Mouse (Mus musculus): ENCODE results near the gene Cpn1. TPM values are rescaled to one million over a fixed set of nuclear protein-coding genes. Genes with fewer than 3 reads are reported as not detected.

Cpn1 gene
- polyA plus RNA-seq, 1 experiment from 2014 or later, result 53.5 TPM

- Histone ChIP-seq H3K27ac (no peak overlapping the region), H3K9me3 (replicated peaks) (no peaks in the 10 kb centered on the region), H3K4me2 (no peak overlapping the region), H3K4me1 (no peaks in the 10 kb centered on the region), H3K4me3 (replicated peaks) (no peak overlapping the region), H3K9ac (no peak overlapping the region), H3K36me3 (no peaks in the 10 kb centered on the region), H3K27me3 (no peaks in the 10 kb centered on the region)
- ATAC-seq (replicated peaks; ENCODE audit: low FRiP score), result no peak
- WGBS, result 76% methylated on average over 15 of the region's 15 CpGs
These were observed 22.4 kb upstream of the Cpn1 start for GRCm38 (mm10) chr19:44008784-44009183.

GRCm38 (mm10) chr19:44007186-44007585, 20.8 kb upstream of the Cpn1 start:
- Histone ChIP-seq H3K9me3 (replicated peaks) (no peaks in the 10 kb centered on the region), H3K4me3 (replicated peaks) (no peak overlapping the region), H3K36me3 (no peaks in the 10 kb centered on the region), H3K27ac (no peak overlapping the region), H3K4me1 (no peaks in the 10 kb centered on the region), H3K4me2 (no peak overlapping the region), H3K9ac (no peak overlapping the region), H3K27me3 (no peaks in the 10 kb centered on the region)
- 58% methylated on average over 12 of the region's 12 CpGs for WGBS
- ATAC-seq (replicated peaks; ENCODE audit: low FRiP score), result no peak

- 65% methylated on average over 4 of the region's 4 CpGs for WGBS
- H3K27ac ChIP-seq, result no peak overlapping the region
- no peaks in the 10 kb centered on the region for H3K4me1 ChIP-seq
- no peak overlapping the region for H3K9ac ChIP-seq
- no peaks in the 10 kb centered on the region for H3K9me3 ChIP-seq (replicated peaks)
- no peaks in the 10 kb centered on the region for H3K36me3 ChIP-seq
- no peak for ATAC-seq (replicated peaks; ENCODE audit: low FRiP score)
- H3K27me3 ChIP-seq, result no peaks in the 10 kb centered on the region
- no peak overlapping the region for H3K4me3 ChIP-seq (replicated peaks)
- H3K4me2 ChIP-seq, result no peak overlapping the region
These were observed 18.7 kb upstream of the Cpn1 start for GRCm38 (mm10) chr19:44005025-44005424.

DNA sequence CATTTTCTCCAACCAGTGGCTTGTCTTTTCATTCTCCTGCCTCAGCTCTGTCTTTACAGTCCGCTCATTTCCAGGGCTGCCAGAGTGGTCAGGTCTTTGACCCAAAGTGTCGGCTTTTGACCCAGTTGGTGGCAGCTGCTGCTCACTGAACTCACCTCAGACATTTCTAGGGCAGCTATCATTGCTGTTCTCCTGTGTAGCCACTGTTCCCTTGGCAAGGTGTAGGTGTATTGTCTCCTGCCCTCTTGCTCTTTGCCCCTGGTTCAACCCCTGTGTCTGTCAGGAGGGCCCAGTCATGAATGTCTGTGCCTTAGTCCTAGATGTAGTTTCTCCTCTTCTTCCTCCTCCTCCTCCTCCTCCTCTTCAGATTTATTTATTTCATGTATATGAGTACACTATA, 17.9 kb upstream of the Cpn1 start:
- no peaks in the 10 kb centered on the region for H3K36me3 ChIP-seq
- no peak for ATAC-seq (replicated peaks; ENCODE audit: low FRiP score)
- H3K4me3 ChIP-seq (replicated peaks), result no peak overlapping the region
- H3K27ac ChIP-seq, result no peak overlapping the region
- no peaks in the 10 kb centered on the region for H3K27me3 ChIP-seq
- no peak overlapping the region for H3K9ac ChIP-seq
- no peaks in the 10 kb centered on the region for H3K4me1 ChIP-seq
- no peaks in the 10 kb centered on the region for H3K9me3 ChIP-seq (replicated peaks)
- H3K4me2 ChIP-seq, result no peak overlapping the region
- WGBS, result 98% methylated on average over 2 of the region's 2 CpGs

- no peaks in the 10 kb centered on the region for H3K36me3 ChIP-seq
- no peak for ATAC-seq (replicated peaks; ENCODE audit: low FRiP score)
- no peak overlapping the region for H3K9ac ChIP-seq
- no peak overlapping the region for H3K27ac ChIP-seq
- H3K4me3 ChIP-seq (replicated peaks), result no peak overlapping the region
- H3K9me3 ChIP-seq (replicated peaks), result no peaks in the 10 kb centered on the region
- H3K4me1 ChIP-seq, result no peaks in the 10 kb centered on the region
- no peak overlapping the region for H3K4me2 ChIP-seq
- WGBS, result 78% methylated on average over 5 of the region's 5 CpGs
- no peaks in the 10 kb centered on the region for H3K27me3 ChIP-seq
These were observed 14.4 kb upstream of the Cpn1 start for GRCm38 (mm10) chr19:44000720-44001119.

DNA sequence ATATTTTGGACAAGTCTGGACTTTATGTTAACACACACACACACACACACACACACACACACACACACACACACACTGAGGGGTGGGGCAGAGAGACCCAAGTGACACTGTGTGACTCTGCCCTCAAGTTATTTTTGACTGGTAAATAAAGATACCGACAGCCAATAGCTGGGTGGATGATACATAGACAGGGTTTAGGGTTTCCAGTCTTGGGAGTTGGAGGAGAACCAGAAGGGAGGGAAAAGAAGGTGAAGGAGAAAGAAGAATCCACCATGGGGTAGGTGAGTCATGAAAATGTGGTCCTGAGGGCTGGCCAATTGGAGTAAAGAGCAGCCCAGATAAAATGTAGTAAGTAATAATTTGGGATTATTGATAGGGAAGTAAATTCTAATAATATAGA, 13.7 kb upstream of the Cpn1 start:
- H3K27ac ChIP-seq, result no peak overlapping the region
- no peak overlapping the region for H3K4me3 ChIP-seq (replicated peaks)

DNA sequence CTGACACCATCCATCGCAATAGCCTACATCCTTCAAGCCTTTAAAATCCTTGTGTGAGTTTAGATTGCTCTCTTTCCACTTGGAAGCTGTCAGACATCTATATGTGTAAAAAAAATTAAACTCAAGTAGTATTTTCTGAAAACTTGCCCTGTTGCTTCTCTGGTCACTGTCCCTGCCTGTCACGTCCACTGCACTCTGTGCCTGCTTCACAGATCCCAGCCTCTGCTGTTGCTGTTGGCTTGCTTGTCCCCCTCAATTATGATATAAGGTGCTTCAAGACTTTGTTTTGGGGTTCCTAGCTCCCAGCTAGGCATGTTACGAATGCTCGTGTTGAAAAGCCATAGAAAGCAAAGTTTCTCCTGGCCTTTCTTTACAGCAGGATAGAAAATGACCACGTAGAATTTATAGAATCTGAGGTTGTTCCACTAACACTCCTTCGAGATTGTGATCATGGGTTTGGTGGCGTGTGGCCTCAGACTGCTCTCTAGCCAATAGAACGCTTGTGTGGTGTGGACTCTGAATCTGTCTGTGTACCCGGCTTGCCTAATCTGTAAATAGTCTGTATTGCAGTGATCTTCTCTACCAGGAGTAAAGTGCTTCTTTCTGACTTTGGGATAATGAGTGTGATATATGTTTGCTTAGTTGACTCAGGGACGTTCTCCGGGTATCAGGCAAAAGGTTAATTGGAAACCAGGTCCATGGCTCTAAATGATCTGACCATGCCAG, 12.6 kb upstream of the Cpn1 start:
- Histone ChIP-seq H3K27ac (no peak overlapping the region), H3K9me3 (replicated peaks) (no peaks in the 10 kb centered on the region), H3K27me3 (no peaks in the 10 kb centered on the region), H3K9ac (no peak overlapping the region), H3K4me2 (no peak overlapping the region), H3K4me1 (no peaks in the 10 kb centered on the region), H3K36me3 (no peaks in the 10 kb centered on the region), H3K4me3 (replicated peaks) (no peak overlapping the region)
- no peak for ATAC-seq (replicated peaks; ENCODE audit: low FRiP score)
- WGBS, result 79% methylated on average over 11 of the region's 11 CpGs

More for the DNA sequence above, 13.7 kb upstream of the Cpn1 start:
- Histone ChIP-seq H3K4me2 (no peak overlapping the region), H3K4me1 (no peaks in the 10 kb centered on the region), H3K27me3 (no peaks in the 10 kb centered on the region), H3K9ac (no peak overlapping the region), H3K9me3 (replicated peaks) (no peaks in the 10 kb centered on the region), H3K36me3 (no peaks in the 10 kb centered on the region)
- ATAC-seq (replicated peaks; ENCODE audit: low FRiP score), result no peak
- WGBS, result 77% methylated on average over 1 of the region's 1 CpGs

GRCm38 (mm10) chr19:43998101-43998500, 11.7 kb upstream of the Cpn1 start:
- H3K27me3 ChIP-seq, result no peaks in the 10 kb centered on the region
- no peaks in the 10 kb centered on the region for H3K36me3 ChIP-seq
- H3K4me1 ChIP-seq, result no peaks in the 10 kb centered on the region
- no peak overlapping the region for H3K4me3 ChIP-seq (replicated peaks)
- H3K27ac ChIP-seq, result no peak overlapping the region
- no peak overlapping the region for H3K4me2 ChIP-seq
- WGBS, result 86% methylated on average over 10 of the region's 10 CpGs
- no peak for ATAC-seq (replicated peaks; ENCODE audit: low FRiP score)
- no peaks in the 10 kb centered on the region for H3K9me3 ChIP-seq (replicated peaks)
- no peak overlapping the region for H3K9ac ChIP-seq

GRCm38 (mm10) chr19:43995427-43995826, 9.1 kb upstream of the Cpn1 start:
- Histone ChIP-seq H3K4me3 (replicated peaks) (no peak overlapping the region), H3K27ac (no peak overlapping the region), H3K4me1 (no peaks in the 10 kb centered on the region), H3K27me3 (no peaks in the 10 kb centered on the region), H3K9me3 (replicated peaks) (no peaks in the 10 kb centered on the region), H3K9ac (no peak overlapping the region), H3K4me2 (no peak overlapping the region), H3K36me3 (no peaks in the 10 kb centered on the region)
- no peak for ATAC-seq (replicated peaks; ENCODE audit: low FRiP score)
- WGBS, result 76% methylated on average over 7 of the region's 7 CpGs

DNA sequence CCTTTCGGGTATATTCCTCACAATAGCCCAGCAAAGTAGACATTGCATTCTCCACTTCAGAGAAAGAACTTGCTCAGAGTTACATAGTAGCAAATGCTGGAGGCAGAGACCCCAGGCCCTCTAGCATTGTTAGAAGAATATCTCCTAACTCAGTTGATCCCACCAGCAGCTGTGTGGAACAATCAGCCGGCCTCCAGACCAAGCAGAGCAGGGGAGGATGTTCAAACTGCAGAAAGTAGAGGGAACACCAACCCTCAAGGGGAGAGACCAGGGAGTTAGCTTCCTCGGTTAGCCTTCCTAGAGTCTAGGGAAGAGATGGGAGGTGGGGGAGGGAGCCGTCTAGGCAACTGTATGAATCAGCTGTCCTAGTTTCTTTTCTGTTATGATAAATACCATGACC, 6.1 kb upstream of the Cpn1 start:
- Histone ChIP-seq H3K4me2 (no peak overlapping the region), H3K9me3 (replicated peaks) (no peaks in the 10 kb centered on the region), H3K27ac (no peak overlapping the region), H3K36me3 (no peaks in the 10 kb centered on the region), H3K27me3 (no peaks in the 10 kb centered on the region), H3K9ac (no peak overlapping the region), H3K4me3 (replicated peaks) (no peak overlapping the region), H3K4me1 (no peaks in the 10 kb centered on the region)
- 71% methylated on average over 4 of the region's 4 CpGs for WGBS
- no peak for ATAC-seq (replicated peaks; ENCODE audit: low FRiP score)

DNA sequence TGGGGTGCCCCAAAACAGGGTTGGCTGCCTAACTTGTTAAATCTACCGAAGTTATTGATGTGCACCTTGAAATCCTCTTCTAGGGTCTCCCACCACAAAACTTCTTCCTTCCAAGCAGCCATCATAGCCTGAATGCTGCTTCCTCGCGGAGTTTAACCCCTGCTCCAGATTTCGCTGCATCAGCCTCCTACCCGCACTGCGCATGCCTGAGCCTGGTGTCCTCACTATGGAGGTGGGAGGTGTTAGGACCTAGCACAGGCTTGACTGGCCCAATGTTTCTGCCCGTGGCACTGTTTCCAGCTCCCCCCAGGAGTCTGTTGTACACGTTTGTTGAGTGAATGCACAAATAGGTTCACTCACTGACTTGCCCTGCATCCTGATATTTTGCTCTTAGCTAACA, 4.0 kb upstream of the Cpn1 start:
- Histone ChIP-seq H3K36me3 (no peaks in the 10 kb centered on the region), H3K4me1 (peaks cover 13% of the 10 kb centered on the region; the same call in 1 of the 2 replicates), H3K4me2 (no peak overlapping the region), H3K9ac (no peak overlapping the region), H3K27me3 (peaks cover 10% of the 10 kb centered on the region), H3K27ac (no peak overlapping the region), H3K4me3 (replicated peaks) (no peak overlapping the region), H3K9me3 (replicated peaks) (no peaks in the 10 kb centered on the region)
- WGBS, result 81% methylated on average over 8 of the region's 8 CpGs
- ATAC-seq (replicated peaks; ENCODE audit: low FRiP score), result no peak

DNA sequence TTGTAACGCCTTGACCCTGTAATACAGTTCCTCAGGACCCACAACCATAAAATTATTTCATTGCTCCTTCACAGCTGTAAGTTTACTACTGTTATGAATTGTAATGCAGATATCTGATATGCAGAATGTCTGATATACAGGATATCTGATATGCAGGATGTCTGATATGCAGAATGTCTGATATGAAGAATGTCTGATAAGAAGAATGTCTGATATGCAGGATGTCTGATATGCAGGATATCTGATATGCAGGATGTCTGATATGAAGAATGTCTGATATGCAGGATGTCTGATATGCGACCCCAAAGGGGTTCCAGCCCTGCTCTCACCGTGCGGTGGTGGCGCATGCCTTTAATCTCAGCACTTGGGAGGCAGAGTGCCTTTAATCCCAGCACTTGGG, 4.4 kb downstream of the Cpn1 start:
- 85% methylated on average over 5 of the region's 5 CpGs for WGBS
- Histone ChIP-seq H3K36me3 (no peaks in the 10 kb centered on the region), H3K4me1 (peaks cover 13% of the 10 kb centered on the region; the same call in 1 of the 2 replicates), H3K27ac (no peak overlapping the region), H3K27me3 (peaks cover 10% of the 10 kb centered on the region), H3K4me3 (replicated peaks) (no peak overlapping the region), H3K9ac (no peak overlapping the region), H3K9me3 (replicated peaks) (no peaks in the 10 kb centered on the region), H3K4me2 (no peak overlapping the region)
- ATAC-seq (replicated peaks; ENCODE audit: low FRiP score), result no peak

DNA sequence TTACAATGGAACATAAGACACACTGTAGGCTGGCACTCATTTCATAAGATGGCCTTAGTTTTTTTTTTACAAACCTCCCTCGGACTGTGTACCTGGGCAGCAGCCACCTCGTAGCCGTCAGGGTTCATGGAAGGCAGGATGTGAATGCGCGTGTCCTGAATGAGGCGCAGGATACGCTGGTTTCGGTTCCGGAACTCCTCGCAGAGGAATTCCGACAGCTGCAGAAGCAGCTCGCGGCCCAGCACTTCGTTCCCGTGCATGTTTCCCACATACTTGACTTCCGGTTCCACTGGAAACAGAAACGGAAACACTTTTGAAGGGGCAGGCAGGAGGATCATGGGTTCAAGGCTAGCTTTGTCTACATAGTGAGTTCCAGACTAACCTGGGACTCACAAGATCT, 5.6 kb downstream of the Cpn1 start:
- H3K9me3 ChIP-seq (replicated peaks), result no peaks in the 10 kb centered on the region
- 94% methylated on average over 17 of the region's 17 CpGs for WGBS
- H3K4me2 ChIP-seq, result no peak overlapping the region
- H3K27ac ChIP-seq, result no peak overlapping the region
- H3K27me3 ChIP-seq, result peaks cover under 1% of the 10 kb centered on the region; the same call in 1 of the 2 replicates
- 0 out of 2 replicates have a peak, but pooled peaks cover 3% of the 10 kb centered on the region for H3K4me1 ChIP-seq
- ATAC-seq (replicated peaks; ENCODE audit: low FRiP score), result no peak
- H3K4me3 ChIP-seq (replicated peaks), result no peak overlapping the region
- H3K9ac ChIP-seq, result no peak overlapping the region
- H3K36me3 ChIP-seq, result no peaks in the 10 kb centered on the region

Data from kidney, embryonic 15.5 days (tissue).